Mouse (Mus musculus) forebrain, embryonic 16.5 days (tissue): Measurements from ENCODE around the gene Plod1. TPM values are rescaled to one million over a fixed set of nuclear protein-coding genes. Genes with fewer than 3 reads are reported as not detected.

Source experiments
- ATAC-seq: fragments of 200-750 bp; cut with Nextera tagmentation; 2 replicates; pipeline ENCODE4 v1.8.0; 2017; ENCODE audit warnings: mild to moderate bottlenecking, moderate library complexity
- H3K27ac ChIP-seq: fragments of 300-500 bp; sonication (generic); 2 replicates; pipeline ENCODE4 v1.5.1; 2014; ENCODE audit warnings: low read length, control low read depth
- H3K27me3 ChIP-seq: fragments of 300-500 bp; sonication (generic); replicated peaks from 2 replicates; pipeline ENCODE4 v1.6.1; 2014; ENCODE audit warnings: low read length; ENCODE audit not compliant: control insufficient read depth, insufficient read depth
- H3K36me3 ChIP-seq: fragments of 300-500 bp; sonication (generic); 2 replicates; pipeline ENCODE4 v1.6.1; 2014; ENCODE audit not compliant: control insufficient read depth, insufficient read depth
- H3K4me1 ChIP-seq: fragments of 300-500 bp; sonication (generic); replicated peaks from 2 replicates; pipeline ENCODE4 v1.6.1; 2014; ENCODE audit warnings: low read length; ENCODE audit not compliant: control insufficient read depth, insufficient read depth
- H3K4me2 ChIP-seq: fragments of 300-500 bp; sonication (generic); 2 replicates; pipeline ENCODE4 v1.6.1; 2014; ENCODE audit warnings: mild to moderate bottlenecking, low read length, control low read depth
- H3K4me3 ChIP-seq: fragments of 300-500 bp; sonication (generic); replicated peaks from 2 replicates; pipeline ENCODE4 v1.5.1; 2014; ENCODE audit warnings: mild to moderate bottlenecking, low read length, control low read depth
- H3K9ac ChIP-seq: fragments of 300-500 bp; sonication (generic); replicated peaks from 2 replicates; pipeline ENCODE4 v1.6.1; 2014; ENCODE audit warnings: low read depth, low read length, control low read depth
- H3K9me3 ChIP-seq: fragments of 300-500 bp; sonication (generic); 2 replicates; pipeline ENCODE4 v1.6.1; 2016; ENCODE audit warnings: low read length; ENCODE audit not compliant: control insufficient read depth
- WGBS: fragments of 180-500 bp; shearing (Covaris S2); extraction: QIAGEN DNeasy Blood & Tissue Kit; methylation state at CpG from one replicate; pipeline ENCODE4 v1.1.7; 2014; 5-methylcytosine and 5-hydroxymethylcytosine counted together
- polyA plus RNA-seq: library from polyadenylated mRNA; unstranded; fragments of >200 nt; fragmentation: Nextera tagmentation; extraction: Ambion mirVana; gene quantifications from 2 replicates; pipeline ENCODE4 v1.2.1, GENCODE M21; 2015

Plod1 gene
- polyA plus RNA-seq, 1 experiment from 2014 or later: 16.3 TPM

DNA sequence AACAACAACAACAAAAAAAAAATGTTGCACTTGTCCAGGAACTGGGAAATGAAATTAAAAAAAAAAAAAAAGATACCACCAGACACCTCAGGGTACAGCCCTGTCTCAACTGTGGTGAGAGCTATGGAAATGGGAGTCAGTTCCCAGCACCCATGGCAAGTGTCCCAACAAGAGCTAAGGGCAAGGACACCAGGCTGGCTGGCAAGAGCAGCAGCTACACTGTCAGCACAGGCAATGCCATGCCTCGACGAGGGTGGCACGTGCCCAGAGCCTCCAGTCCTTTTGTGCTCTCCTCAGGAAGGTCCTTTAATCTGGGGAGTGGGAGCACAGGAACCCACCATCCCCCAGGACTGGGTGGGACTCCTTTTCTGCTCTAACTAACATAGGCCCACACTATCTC is 52.4 kb downstream of the Plod1 start:
- Histone ChIP-seq H3K9ac (no peak overlapping the region), H3K27me3 (no peaks in the 10 kb centered on the region), H3K27ac (no peak overlapping the region), H3K4me1 (no peaks in the 10 kb centered on the region), H3K4me3 (no peak overlapping the region), H3K4me2 (no peak overlapping the region), H3K9me3 (no peaks in the 10 kb centered on the region), H3K36me3 (peaks cover 65% of the 10 kb centered on the region)
- no peak for ATAC-seq
- WGBS: 85% methylated on average over 3 of the region's 3 CpGs

DNA sequence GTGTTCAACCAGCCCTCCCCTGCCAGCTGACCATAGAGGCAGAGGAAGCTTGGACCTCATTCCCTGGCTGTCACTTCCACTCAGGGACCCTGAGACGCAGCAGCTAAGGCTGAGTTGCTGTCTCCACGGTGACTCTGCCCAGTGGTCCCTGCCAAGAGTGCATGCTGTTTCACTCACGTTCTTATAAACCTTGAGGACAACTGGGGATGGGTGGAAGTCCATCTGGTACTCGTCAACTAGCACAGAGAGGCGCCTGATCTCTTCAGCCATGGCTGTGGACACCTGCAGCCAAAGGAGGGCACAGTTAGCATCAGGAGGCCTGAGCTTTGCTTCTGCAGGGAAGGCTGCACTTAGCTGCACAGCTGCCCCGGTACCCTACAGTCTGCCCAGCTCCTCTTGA is 53.5 kb downstream of the Plod1 start:
- Histone ChIP-seq H3K9me3 (no peaks in the 10 kb centered on the region), H3K27ac (no peak overlapping the region), H3K9ac (no peak overlapping the region), H3K36me3 (peaks cover 71% of the 10 kb centered on the region), H3K4me3 (no peak overlapping the region), H3K4me2 (no peak overlapping the region), H3K4me1 (no peaks in the 10 kb centered on the region), H3K27me3 (no peaks in the 10 kb centered on the region)
- ATAC-seq: no peak
- 90% methylated on average over 6 of the region's 6 CpGs for WGBS

DNA sequence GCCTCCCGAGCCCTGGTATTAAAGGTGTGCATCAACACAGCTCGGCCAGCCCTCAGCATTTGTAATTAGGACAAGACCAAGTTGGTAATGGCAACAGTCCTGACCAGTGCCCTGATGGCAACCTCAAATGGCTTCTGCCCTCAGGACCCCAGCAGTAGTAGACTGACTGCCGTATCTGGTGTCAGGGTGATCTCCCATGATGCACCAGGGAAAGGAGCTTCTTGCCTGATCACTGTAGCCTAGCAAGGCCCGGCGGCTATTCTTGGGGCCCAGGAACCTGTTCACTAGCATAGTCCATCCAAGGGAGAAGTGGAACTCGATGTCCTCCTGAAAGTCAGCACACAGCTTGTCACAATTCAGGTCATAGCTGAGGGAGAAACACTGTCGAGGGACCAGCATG is 54.8 kb downstream of the Plod1 start:
- Histone ChIP-seq H3K9ac (no peak overlapping the region), H3K36me3 (peaks cover 63% of the 10 kb centered on the region), H3K4me3 (no peak overlapping the region), H3K4me2 (no peak overlapping the region), H3K4me1 (no peaks in the 10 kb centered on the region), H3K27ac (no peak overlapping the region), H3K9me3 (no peaks in the 10 kb centered on the region), H3K27me3 (no peaks in the 10 kb centered on the region)
- WGBS: 96% methylated on average over 7 of the region's 7 CpGs
- no peak for ATAC-seq

DNA sequence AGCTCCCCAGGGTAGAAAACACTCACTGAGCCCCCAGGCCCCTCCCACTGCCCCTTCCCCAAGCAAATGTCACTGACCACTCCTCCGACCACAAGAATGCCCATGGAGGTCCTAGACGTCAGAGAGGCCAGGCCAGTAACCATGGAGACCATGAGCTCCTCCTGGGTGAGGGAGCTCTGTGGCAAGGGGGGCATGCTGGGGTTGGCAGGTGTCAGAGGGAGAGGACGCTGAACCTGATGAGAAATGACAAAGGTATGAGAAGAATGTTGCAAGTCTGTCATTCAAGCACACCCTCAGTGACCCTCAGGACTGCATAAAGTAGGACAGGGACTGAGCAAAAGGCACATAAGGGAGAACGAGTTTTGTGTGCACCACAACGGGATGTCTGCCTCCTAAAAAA is 56.7 kb downstream of the Plod1 start:
- no peak for ATAC-seq
- no peaks in the 10 kb centered on the region for H3K9me3 ChIP-seq
- H3K27me3 ChIP-seq: no peaks in the 10 kb centered on the region
- H3K27ac ChIP-seq: no peak overlapping the region
- no peaks in the 10 kb centered on the region for H3K4me1 ChIP-seq
- no peak overlapping the region for H3K9ac ChIP-seq
- no peak overlapping the region for H3K4me3 ChIP-seq
- 64% methylated on average over 5 of the region's 5 CpGs for WGBS
- H3K36me3 ChIP-seq: peaks cover 65% of the 10 kb centered on the region
- no peak overlapping the region for H3K4me2 ChIP-seq

DNA sequence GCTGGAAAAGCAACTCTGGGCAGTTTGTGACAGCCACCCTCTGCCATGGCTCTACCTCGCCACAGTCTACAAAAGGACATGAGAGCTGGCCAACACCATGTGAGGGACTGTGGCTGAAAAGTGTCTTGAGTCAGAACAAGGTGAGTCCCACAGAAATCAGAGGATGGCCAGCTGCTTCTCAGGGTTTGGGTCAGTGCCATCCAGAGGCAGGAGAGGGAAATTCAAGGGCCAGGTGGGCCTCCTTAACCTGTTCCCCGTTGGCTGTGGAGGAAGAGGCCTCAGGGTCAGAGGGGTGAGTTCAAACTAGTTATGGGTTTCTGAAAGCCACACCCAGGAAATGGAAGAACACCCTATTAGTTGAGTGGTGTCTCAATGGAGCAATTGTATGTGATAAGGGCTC is 57.1 kb downstream of the Plod1 start:
- Histone ChIP-seq H3K27ac (no peak overlapping the region), H3K27me3 (no peaks in the 10 kb centered on the region), H3K36me3 (peaks cover 69% of the 10 kb centered on the region), H3K4me1 (no peaks in the 10 kb centered on the region), H3K4me2 (no peak overlapping the region), H3K4me3 (no peak overlapping the region), H3K9ac (no peak overlapping the region), H3K9me3 (no peaks in the 10 kb centered on the region)
- 63% methylated on average over 2 of the region's 2 CpGs for WGBS
- no peak for ATAC-seq

- Histone ChIP-seq H3K4me2 (no peak overlapping the region), H3K27me3 (no peaks in the 10 kb centered on the region), H3K27ac (no peak overlapping the region), H3K9ac (no peak overlapping the region), H3K4me1 (no peaks in the 10 kb centered on the region), H3K36me3 (peaks cover 73% of the 10 kb centered on the region), H3K9me3 (no peaks in the 10 kb centered on the region), H3K4me3 (no peak overlapping the region)
- 97% methylated on average over 9 of the region's 9 CpGs for WGBS
- ATAC-seq: no peak
Measured at GRCm38 (mm10) chr4:147878537-147878936, 58.0 kb downstream of the Plod1 start.

- Histone ChIP-seq H3K9me3 (no peaks in the 10 kb centered on the region), H3K9ac (no peak overlapping the region), H3K4me2 (no peak overlapping the region), H3K27ac (no peak overlapping the region), H3K4me3 (no peak overlapping the region), H3K4me1 (no peaks in the 10 kb centered on the region), H3K27me3 (no peaks in the 10 kb centered on the region), H3K36me3 (peaks cover 61% of the 10 kb centered on the region)
- no peak for ATAC-seq
- 94% methylated on average over 4 of the region's 4 CpGs for WGBS
Measured at GRCm38 (mm10) chr4:147875852-147876575, 60.6 kb downstream of the Plod1 start.

GRCm38 (mm10) chr4:147869238-147869637 is 67.3 kb downstream of the Plod1 start:
- 13% methylated on average over 5 of the region's 5 CpGs for WGBS
- no peak overlapping the region for H3K27ac ChIP-seq

GRCm38 (mm10) chr4:147868450-147869031 is 68.0 kb downstream of the Plod1 start, which contains the start of the genes Miip and Fv1:
Gene Miip, minus strand, starts transcription at chr4:147868816.
Gene Fv1, plus strand, starts transcription at chr4:147868979.
- no peaks in the 10 kb centered on the region for H3K9me3 ChIP-seq
- H3K27ac ChIP-seq: peak within 1 kb of the TSS; percentile 88
- H3K4me1 ChIP-seq: peaks cover 23% of the 10 kb centered on the region
- peaks cover 13% of the 10 kb centered on the region; the same call in 1 of the 2 replicates for H3K36me3 ChIP-seq
- WGBS: under 1% methylated on average over 30 of the region's 30 CpGs
- H3K4me2 ChIP-seq: peak within 1 kb of the TSS; percentile 73
- peak; percentile 97 for ATAC-seq
- peak within 1 kb of the TSS; percentile 88 for H3K9ac ChIP-seq
- no peaks in the 10 kb centered on the region for H3K27me3 ChIP-seq
- peak within 1 kb of the TSS; percentile 94 for H3K4me3 ChIP-seq

More at GRCm38 (mm10) chr4:147869238-147869637, 67.3 kb downstream of the Plod1 start:
- Histone ChIP-seq H3K27me3 (no peaks in the 10 kb centered on the region), H3K9me3 (no peaks in the 10 kb centered on the region), H3K4me2 (peak overlapping the region; percentile 73), H3K36me3 (peaks cover 16% of the 10 kb centered on the region; the same call in 1 of the 2 replicates), H3K4me1 (peaks cover 23% of the 10 kb centered on the region), H3K4me3 (peak overlapping the region; percentile 94), H3K9ac (peak overlapping the region; percentile 40)
- ATAC-seq: no peak
